Comparison of ENCODE assay signal across 7 mouse cellular contexts in the genomic region with DNA sequence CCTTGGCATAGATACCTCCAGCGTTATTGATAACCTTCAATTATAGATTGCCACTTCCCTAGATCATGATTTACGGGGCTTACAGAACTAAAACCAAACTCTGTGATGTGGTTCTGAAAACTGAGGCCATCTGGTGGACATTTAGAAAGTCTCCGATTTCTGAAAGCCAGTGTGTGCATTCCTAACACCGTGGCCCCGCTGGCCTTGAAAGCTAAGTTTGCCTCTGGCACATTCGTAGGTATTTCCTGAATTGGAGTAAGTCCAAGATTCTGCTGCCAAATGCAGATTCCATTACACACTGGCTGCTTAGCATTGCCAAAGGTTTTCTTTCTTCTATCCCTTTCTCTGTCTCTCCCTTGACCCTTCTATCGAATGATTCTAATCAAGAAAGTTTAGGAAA. TPM values are rescaled to one million over a fixed set of nuclear protein-coding genes. Genes with fewer than 3 reads are reported as not detected.
DNase-seq lines count a peak whose midpoint lies in the region; ATAC-seq and TF ChIP-seq lines count a peak whose summit lies in the region.

No protein-coding gene starts in this region.

- no peaks in the 10 kb centered on the region for H3K4me1 ChIP-seq in cerebellum, adult 2 months (ENCODE audit: control insufficient read depth, insufficient read depth, low read length)
- no peaks in the 10 kb centered on the region for H3K4me1 ChIP-seq in intestine, postnatal 0 days (replicated peaks; ENCODE audit: control insufficient read depth, insufficient read depth, low read length)

- intact Hi-C loops in gastrocnemius, adult 2 months (cut with DNase I) = loop anchor here (1.0 kb wide), 1 partner anchor 65 kb away; no protein-coding TSS in a partner anchor

- TF ChIP-seq CTCF in cerebellum, adult 2 months (IDR thresholded peaks at IDR 0.05; ENCODE audit: borderline replicate concordance, insufficient read depth, low read depth, low read length) = peak; percentile 44; the same call in 1 of the 2 replicates
- peak; percentile 71 for TF ChIP-seq CTCF in gastrocnemius, adult 2 months (IDR thresholded peaks at IDR 0.05)
- TF ChIP-seq CTCF in intestine, postnatal 0 days (IDR thresholded peaks at IDR 0.05; ENCODE audit: low read depth) = peak; percentile 74

- no peak for TF ChIP-seq POLR2A in cerebellum, adult 2 months (IDR thresholded peaks at IDR 0.05; ENCODE audit: borderline replicate concordance, insufficient read depth, low read length)

- H3K36me3 ChIP-seq in intestine, postnatal 0 days (ENCODE audit: control insufficient read depth, insufficient read depth) = no peaks in the 10 kb centered on the region

- no peak overlapping the region for H3K4me2 ChIP-seq in intestine, postnatal 0 days (replicated peaks; ENCODE audit: low read depth)

- no peak overlapping the region for H3K4me3 ChIP-seq in cerebellum, adult 2 months (replicated peaks; ENCODE audit: insufficient read depth, low read depth, low read length)
- H3K4me3 ChIP-seq in gastrocnemius, adult 2 months = peak overlapping the region; percentile 45
- no peak overlapping the region for H3K4me3 ChIP-seq in intestine, postnatal 0 days (ENCODE audit: low read depth, low read length)

- WGBS in cerebellum, adult 2 months = 16% methylated on average over 7 of the region's 7 CpGs
- 20% methylated on average over 7 of the region's 7 CpGs for WGBS in intestine, postnatal 0 days

- H3K27ac ChIP-seq in cerebellum, adult 2 months (ENCODE audit: insufficient read depth, low read length) = no peak overlapping the region
- peak overlapping the region; percentile 61 for H3K27ac ChIP-seq in gastrocnemius, adult 2 months
- no peak overlapping the region for H3K27ac ChIP-seq in intestine, postnatal 0 days (ENCODE audit: low read depth, low read length)

- H3K9me3 ChIP-seq in intestine, postnatal 0 days (ENCODE audit: control insufficient read depth) = no peaks in the 10 kb centered on the region

- ATAC-seq in intestine, postnatal 0 days = 0 out of 2 replicates have a peak, but pooled peaks have one; percentile 28

- DNase-seq in right cerebral cortex, adult 2 months (ENCODE audit: low spot score in 2 of 2) = peak; percentile 15 to 20
- no peak for DNase-seq in right cerebral cortex, postnatal 25 days
- DNase-seq in cerebellum, adult 2 months = peak; percentile 12 to 33
- peak; percentile 42 for DNase-seq in gastrocnemius, adult 2 months
- peak; percentile 62 for DNase-seq in lung, postnatal 14 days
- no peak for DNase-seq in thymus, postnatal 4 days

- H3K9ac ChIP-seq in intestine, postnatal 0 days (ENCODE audit: low read depth, low read length) = no peak overlapping the region

- H3K27me3 ChIP-seq in cerebellum, adult 2 months (ENCODE audit: control insufficient read depth, insufficient read depth, low read length) = no peaks in the 10 kb centered on the region; the same call in 1 of the 2 replicates
- no peaks in the 10 kb centered on the region for H3K27me3 ChIP-seq in intestine, postnatal 0 days (replicated peaks; ENCODE audit: control insufficient read depth, insufficient read depth, low read length)

RNA-seq across cellular contexts. Expression of gene Tmpo, which starts 55.7 kb away (rescaled TPM):
- polyA plus RNA-seq in cerebellum, adult 2 months (2012; rRNA removed) = 47.5 and 49.8 TPM in 2 replicates
- total RNA-seq in gastrocnemius, adult 2 months (2021) = 10 to 100 TPM; 62.2 to 83.0 TPM
- 57.7 and 59.7 TPM in 2 replicates for polyA plus RNA-seq in intestine, postnatal 0 days (2015; fragmentation: Nextera tagmentation; extraction: Ambion mirVana)

Comparison
In these comparisons a context has a peak if more than half of its experiments do, and no peak if none do; other contexts are left out.
1. DNase-seq: peak in right cerebral cortex, adult 2 months (2 of 2), cerebellum, adult 2 months (2 of 2), gastrocnemius, adult 2 months (single experiment) and lung, postnatal 14 days (single experiment); none in right cerebral cortex, postnatal 25 days (single experiment) and thymus, postnatal 4 days (single experiment).
2. Peak in every context shown above with its lines, with median percentiles within 50 percentile points of each other: CTCF ChIP-seq.